Mouse (Mus musculus): Measurements from ENCODE around the gene Gars. TPM values are rescaled to one million over a fixed set of nuclear protein-coding genes. Genes with fewer than 3 reads are reported as not detected.

The Gars gene
- polyA plus RNA-seq, 1 experiment, result 138 TPM

DNA sequence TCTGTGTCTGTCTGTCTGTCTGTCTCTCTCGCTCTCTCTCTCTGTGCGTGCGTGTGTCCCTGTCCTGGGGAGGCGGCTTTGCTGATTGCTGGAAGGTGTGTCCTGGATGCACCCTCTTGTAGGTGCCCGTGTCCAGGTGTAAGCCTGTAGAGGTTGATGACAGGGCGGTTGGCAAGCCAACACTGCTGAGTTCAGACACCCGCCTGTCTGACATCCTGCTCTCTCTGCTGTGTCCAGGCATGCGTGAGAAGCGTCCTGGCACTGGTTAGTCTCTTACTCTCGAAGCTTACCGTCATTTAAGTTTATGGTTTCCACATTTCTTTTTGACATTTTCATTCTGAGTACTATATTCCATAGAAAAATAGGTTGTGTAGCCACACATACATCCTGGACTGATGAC lies 23.5 kb downstream of the Gars start:
- TF ChIP-seq GATA1 (IDR thresholded peaks at IDR 0.05; ENCODE audit: low read length), result no peak

DNA sequence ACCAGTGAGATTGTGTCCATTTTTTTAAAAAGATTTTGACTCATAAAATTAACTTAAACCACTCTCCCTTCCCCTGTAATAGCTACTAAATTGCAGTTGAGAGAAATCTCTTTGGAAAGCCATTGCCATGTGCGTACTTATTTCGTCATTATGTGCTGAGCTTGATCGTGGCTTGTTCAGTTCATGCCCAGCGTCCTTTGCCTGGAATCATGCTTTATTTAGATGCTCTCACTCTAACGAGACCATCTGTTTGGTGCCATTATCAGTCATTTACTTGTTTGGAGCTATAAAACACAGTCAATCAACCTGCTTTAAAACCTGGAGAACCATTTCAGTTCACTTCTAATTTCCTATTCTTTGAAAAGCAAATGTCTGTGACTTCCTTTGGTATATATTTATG lies 24.4 kb downstream of the Gars start:
- no peak for TF ChIP-seq GATA1 (IDR thresholded peaks at IDR 0.05; ENCODE audit: low read length)

DNA sequence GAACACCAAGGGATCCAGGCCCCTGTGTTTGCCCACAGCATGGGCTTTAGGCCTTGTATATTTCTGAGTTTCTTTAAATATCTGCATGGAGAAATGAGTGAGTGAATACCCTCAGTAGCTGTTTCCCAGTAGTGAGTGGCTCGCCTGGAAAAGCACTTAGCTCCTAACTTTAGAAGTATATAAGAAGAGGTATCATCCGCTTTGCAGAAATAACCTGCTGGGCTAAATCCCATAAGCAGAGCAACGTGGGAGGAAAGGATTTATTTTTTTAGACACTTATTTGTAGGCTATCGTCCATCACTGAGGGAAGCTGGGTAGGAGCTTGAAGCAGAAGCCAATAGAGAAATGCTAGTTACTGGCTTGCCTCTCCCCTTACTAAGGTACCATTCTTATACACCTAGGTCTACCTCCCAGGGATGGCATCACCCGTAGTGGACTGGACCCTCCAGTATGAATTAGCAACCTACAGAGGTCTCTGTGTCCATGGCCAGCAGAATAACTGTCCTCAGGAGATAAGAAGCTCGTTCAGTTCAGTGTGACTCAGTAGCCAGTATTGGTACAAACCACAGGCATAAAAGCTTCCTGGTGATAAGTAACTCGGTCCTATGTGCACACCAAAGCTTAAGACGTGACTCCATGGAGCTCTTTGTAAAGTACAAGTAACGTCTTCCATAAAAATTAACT lies 26.1 kb downstream of the Gars start:
- TF ChIP-seq GATA1 (IDR thresholded peaks at IDR 0.05; ENCODE audit: low read length), result no peak

DNA sequence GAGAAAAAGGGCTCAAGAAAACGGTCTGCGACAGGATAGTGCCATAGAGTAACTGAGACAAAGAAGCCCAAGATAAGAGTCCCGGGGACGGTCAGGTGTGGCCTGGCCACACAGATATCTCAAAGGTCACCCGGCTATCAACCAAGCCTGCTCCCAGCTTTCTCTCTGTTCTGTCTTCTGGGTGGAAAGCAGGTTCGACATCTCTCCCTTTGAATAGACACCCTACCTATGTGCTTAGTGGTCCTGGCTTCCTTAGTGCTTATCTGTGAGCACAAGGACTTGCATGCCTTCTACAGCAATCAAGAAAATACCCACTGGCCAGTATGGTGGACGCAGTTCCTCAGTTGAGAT lies 26.6 kb downstream of the Gars start:
- no peak for TF ChIP-seq GATA1 (IDR thresholded peaks at IDR 0.05; ENCODE audit: low read length)

DNA sequence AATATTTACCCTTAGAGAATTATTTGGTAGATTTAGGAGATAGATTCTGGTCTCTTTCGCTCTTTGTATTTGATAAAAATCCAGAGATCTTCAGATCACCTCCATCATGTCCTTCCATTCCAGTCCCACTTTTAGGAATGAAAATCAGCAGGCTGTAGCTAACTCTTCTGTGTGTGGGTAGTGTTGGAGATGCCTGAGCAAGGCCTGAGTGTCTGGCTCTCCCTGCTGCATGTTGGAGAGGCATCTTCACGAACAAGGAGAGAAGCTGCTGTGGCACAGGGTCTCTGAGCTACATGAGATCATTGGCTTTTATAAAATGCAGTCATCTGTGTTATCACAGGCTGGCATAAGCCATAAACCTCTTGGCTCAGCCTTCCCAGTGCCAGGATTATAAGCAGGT lies 28.1 kb downstream of the Gars start:
- no peak for TF ChIP-seq GATA1 (IDR thresholded peaks at IDR 0.05; ENCODE audit: low read length)

DNA sequence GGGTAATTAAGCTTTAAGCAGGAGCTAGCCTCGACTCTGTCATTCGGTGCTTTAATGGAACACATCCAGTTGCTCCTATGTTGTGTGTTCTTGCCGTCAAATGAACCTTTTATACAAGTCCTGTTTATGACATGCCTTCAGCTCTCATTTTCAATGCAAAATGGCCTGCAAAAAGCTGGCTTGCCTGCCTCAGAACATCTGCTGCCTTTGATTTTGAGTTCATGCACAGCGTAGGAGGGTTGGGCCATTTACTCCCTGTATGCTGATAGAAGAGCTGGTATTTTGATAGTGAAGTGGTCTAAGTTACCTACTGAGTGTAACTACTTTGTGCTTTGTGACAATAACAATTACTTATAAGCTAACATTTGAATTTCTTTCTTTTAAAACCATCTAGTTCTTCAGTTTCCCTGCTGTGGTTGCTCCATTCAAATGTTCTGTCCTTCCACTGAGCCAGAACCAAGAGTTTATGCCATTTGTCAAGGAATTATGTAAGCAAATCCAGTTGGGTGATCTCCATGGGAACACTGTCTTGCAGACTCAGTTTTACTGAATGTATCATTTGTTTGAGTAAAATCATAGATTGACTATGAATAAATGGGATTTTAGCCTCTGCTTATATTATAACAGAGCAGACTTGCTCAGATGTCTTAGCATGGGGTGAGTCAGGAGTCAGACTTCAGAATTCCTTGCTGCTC lies 38.9 kb downstream of the Gars start:
- no peak for TF ChIP-seq GATA1 (IDR thresholded peaks at IDR 0.05; ENCODE audit: low read length)

DNA sequence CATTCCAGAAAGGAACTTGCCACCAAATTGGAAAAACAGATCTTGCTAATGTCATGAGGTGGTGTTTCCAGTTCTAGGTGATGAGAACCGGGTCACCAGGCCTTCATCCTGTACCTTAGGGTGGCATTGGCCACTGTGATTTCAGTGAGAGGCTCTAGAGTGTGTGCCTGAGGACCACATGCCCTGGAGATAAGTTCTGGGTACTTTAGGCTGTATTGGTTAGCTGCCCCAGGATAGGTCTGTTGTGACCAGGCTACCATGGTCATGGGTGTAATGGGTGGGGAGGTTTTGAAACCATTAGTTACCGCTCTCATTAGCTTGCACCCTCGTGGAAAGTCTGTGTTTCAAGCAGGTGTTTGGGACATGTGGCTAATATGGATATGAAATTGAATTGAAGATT lies 43.6 kb downstream of the Gars start:
- TF ChIP-seq GATA1 (IDR thresholded peaks at IDR 0.05; ENCODE audit: low read length), result no peak

DNA sequence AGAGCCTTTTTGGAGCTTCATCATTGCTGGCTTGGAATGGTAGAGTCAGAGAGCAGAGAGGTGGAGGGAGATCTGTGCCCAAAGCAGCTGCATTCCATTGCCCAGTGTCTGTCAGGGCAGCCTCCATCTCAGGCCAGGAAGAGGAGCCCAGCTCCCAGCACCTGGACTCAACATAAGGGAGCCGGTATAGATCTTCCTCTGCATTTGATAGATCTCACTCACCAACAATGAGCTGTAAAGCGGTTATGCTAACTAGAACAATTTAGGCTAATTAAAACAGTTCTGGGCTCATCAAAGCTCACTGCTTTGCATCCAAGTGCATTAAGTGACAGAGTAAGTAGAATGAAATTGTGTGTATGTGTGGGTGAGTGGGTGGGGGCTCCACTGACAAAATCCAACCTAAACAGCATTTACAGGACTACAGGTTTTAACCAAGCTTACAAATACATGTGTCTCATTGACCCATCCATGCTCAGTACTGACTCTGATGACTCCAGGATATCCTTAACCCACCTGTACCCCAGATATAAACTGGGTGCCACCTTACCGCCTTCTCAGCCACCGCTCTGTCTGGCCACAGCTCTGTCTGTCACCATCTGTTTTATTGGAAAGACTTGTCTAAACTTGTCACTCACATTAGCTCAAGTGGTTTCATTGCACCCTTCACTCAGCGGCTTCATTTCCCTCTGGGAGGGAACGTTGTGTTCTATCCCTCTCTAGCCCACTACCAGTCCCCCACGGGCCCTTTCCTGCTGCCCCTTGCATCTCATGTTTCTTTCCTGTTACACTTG lies 44.6 kb downstream of the Gars start:
- no peak for TF ChIP-seq GATA1 (IDR thresholded peaks at IDR 0.05; ENCODE audit: low read length)

DNA sequence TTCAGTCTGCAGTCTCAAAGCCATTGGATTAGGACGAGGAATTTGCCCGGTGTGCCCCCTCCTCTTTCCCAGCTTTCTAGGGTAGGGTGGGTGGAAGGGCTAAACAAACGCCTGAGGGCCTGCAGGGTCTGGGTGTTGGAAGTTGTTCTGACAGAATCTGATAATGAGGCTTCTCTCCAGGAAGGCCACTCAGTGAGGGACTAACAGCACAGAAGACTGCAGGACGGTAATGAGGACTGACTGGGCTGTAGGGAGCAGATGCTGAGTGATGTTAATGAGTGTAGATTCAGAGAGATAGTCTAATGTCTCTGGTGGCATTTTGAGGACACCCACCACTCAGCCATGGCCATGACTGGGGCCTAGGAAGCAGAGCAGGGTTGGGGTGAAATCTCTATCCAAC lies 49.5 kb downstream of the Gars start:
- TF ChIP-seq GATA1 (IDR thresholded peaks at IDR 0.05; ENCODE audit: low read length), result no peak

DNA sequence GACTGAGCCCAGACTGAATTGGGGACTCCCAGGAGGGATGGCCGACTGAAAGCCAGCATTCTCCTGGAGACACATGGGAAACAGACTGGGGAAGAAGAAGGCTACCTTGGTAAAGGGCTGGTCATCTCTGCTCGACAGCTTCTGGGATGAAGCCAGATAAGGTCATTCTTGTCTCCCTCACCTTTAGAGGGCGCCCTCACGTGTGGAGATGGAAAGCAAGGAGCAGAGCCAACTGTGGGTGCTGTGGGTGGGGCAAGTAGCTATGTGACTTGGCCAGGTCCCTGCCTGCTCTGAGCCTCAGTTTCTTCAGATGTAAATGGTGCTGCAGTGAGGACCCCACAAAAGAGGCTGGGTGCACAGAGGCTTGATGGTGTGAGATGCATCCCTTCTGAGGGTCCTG lies 52.8 kb downstream of the Gars start:
- TF ChIP-seq GATA1 (IDR thresholded peaks at IDR 0.05; ENCODE audit: low read length), result no peak

DNA sequence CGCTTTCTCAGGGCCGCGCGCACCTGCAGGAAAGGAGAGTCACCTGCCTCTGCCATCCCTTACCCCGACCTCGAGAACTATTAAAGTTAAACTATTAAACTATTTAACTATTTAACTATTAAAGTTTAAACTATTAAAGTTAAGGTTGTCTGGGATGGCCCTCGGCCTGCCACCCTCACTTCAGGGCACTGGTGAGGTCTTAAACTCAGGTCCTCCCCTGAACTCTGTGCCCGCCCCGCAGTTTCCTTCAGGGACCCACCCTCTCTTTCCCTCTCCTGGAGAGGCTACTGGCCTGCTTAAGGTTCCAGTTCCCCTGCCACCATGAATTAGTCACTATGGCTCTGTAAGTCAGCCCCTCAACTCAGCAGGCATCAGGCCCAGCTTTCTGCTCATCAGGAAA lies 53.6 kb downstream of the Gars start:
- TF ChIP-seq GATA1 (IDR thresholded peaks at IDR 0.05; ENCODE audit: low read length), result no peak

DNA sequence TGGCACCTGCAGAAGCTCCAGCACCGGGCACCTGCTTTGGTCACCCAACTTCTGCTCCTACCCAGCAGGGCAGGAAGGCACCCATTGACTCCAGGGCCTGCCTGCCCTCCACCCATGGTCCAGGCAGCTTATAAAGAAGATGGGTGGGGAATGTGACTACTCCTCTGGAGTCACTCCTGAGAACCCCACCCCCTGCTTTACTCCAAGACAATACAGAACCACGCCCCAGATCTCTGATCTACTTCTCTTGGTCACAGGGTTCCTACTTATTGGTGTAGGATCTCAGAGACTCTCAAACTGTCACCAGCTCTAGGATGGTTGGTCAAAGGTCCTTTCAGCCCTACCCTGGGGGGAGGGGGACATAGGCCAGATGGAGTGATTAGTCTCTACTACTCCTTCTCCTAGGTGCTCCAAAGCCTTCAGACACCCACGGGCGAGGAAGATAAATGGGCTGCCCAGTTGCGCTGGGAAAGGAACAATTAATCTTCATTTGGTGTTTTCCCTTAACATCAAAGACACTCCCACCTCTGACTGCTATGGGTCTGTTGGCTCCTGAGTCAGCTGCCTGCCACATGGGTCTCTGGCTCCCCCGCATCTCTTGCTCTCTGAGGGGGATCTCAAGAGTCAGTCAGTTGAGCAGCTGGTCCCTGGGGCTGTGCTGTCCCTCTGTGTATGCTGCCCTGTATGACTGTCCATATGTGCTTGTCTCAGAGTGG lies 55.8 kb downstream of the Gars start:
- TF ChIP-seq GATA1 (IDR thresholded peaks at IDR 0.05; ENCODE audit: low read length), result no peak

DNA sequence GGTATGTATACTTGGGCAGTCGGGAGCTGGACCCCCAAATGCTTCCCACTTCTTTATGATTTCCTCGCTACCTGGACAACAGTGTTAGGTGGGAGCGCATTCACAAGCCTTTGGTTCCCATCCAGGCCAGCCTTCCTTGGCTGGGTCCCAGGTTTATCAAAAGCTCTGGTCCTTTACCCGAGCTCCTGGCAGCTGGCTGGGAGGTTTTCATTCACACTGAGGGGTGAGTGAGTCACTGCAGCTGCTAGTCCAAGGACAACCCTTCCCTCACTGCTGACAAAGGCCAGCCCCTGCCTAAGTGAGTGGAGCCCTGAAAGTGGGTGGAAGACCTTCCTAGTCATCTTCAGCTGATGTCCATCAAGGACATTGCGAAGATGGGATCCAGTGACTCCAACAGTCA lies 60.2 kb downstream of the Gars start:
- no peak for TF ChIP-seq GATA1 (IDR thresholded peaks at IDR 0.05; ENCODE audit: low read length)

DNA sequence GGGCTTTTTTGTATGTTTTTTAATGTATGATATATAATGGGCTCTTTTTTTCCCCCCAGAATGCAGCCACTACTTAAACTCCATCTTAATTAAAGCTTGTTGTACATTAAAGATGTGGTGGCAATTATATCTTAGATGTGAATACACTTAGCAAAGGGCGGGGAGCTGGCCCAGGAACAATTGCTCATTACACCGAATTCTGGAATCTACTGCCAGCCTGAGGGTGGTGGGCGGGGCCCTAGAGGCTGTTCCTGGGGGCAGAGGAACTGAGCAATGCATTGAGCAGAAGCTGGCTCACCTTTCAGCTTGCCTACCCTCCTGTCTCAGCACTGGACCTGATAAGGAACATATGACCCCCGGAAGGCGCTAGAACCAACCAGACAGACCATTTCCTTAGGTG lies 60.8 kb downstream of the Gars start:
- TF ChIP-seq GATA1 (IDR thresholded peaks at IDR 0.05; ENCODE audit: low read length), result no peak

DNA sequence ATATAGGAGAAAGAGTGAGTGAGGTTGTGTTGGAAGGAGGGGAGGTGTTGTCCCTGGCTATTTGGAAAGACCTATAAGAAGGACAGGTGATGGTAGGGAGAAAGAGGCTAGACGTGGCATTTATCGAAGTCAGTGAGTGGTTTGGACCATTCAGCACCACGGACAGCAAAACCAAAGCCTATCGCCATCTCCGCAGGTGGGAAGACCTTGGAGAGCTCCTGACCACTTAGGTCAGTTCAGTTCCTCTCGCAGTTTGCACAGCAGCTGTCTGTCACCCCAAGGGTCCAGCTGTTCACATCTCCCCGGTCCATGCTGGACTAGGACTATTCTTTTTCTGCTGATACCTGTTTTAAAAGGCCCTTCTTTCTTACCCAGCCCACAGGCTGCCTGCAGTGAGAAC lies 70.6 kb downstream of the Gars start:
- no peak for TF ChIP-seq GATA1 (IDR thresholded peaks at IDR 0.05; ENCODE audit: low read length)
